ENCODE assay signal across 8 mouse cellular contexts in genomic region chr19:57926164-57926860, GRCm38 (mm10).
DNase-seq lines count a peak whose midpoint lies in the region; ATAC-seq and TF ChIP-seq lines count a peak whose summit lies in the region.

No protein-coding gene starts in this region.

- no peak overlapping the region for H3K9ac ChIP-seq in lung, postnatal 0 days (replicated peaks; ENCODE audit: low read depth)
- H3K9ac ChIP-seq in forebrain, embryonic 14.5 days (ENCODE audit: low read length): no peak overlapping the region
- H3K9ac ChIP-seq in liver, embryonic 15.5 days: no peak overlapping the region
- no peak overlapping the region for H3K9ac ChIP-seq in stomach, embryonic 16.5 days (ENCODE audit: low read length)

- no peaks in the 10 kb centered on the region for H3K36me3 ChIP-seq in lung, postnatal 0 days (ENCODE audit: insufficient read depth, low read length)
- H3K36me3 ChIP-seq in forebrain, embryonic 14.5 days (ENCODE audit: control insufficient read depth, insufficient read depth, low read length): no peaks in the 10 kb centered on the region
- H3K36me3 ChIP-seq in liver, embryonic 15.5 days (replicated peaks): no peaks in the 10 kb centered on the region
- no peaks in the 10 kb centered on the region for H3K36me3 ChIP-seq in stomach, embryonic 16.5 days (ENCODE audit: control insufficient read depth, insufficient read depth, low read length)

- TF ChIP-seq EP300 in lung, postnatal 0 days (IDR thresholded peaks at IDR 0.05): no peak

- H3K9me3 ChIP-seq in lung, postnatal 0 days (ENCODE audit: low read length): no peaks in the 10 kb centered on the region
- no peaks in the 10 kb centered on the region for H3K9me3 ChIP-seq in forebrain, embryonic 14.5 days (replicated peaks; ENCODE audit: control insufficient read depth, low read length)
- H3K9me3 ChIP-seq in liver, embryonic 15.5 days (replicated peaks): no peaks in the 10 kb centered on the region
- H3K9me3 ChIP-seq in stomach, embryonic 16.5 days (replicated peaks; ENCODE audit: control insufficient read depth, low read length): no peaks in the 10 kb centered on the region

- no peak overlapping the region for H3K27ac ChIP-seq in lung, postnatal 0 days (ENCODE audit: low read length)
- no peak overlapping the region for H3K27ac ChIP-seq in forebrain, embryonic 14.5 days (ENCODE audit: low read depth, low read length)
- H3K27ac ChIP-seq in liver, embryonic 15.5 days (replicated peaks): no peak overlapping the region
- no peak overlapping the region for H3K27ac ChIP-seq in stomach, embryonic 16.5 days (ENCODE audit: low read length)

- no peaks in the 10 kb centered on the region for H3K4me1 ChIP-seq in lung, postnatal 0 days (ENCODE audit: insufficient read depth, low read depth, low read length)
- H3K4me1 ChIP-seq in forebrain, embryonic 14.5 days (ENCODE audit: control insufficient read depth, insufficient read depth, low read length): peaks cover 12% of the 10 kb centered on the region; the same call in 1 of the 2 replicates
- peaks cover 9% of the 10 kb centered on the region for H3K4me1 ChIP-seq in liver, embryonic 15.5 days (replicated peaks)
- peaks cover 5% of the 10 kb centered on the region; the same call in 1 of the 2 replicates for H3K4me1 ChIP-seq in stomach, embryonic 16.5 days (ENCODE audit: control insufficient read depth, insufficient read depth, low read length)

- 84% methylated on average over 5 of the region's 5 CpGs for WGBS in lung, postnatal 0 days
- 89% methylated on average over 5 of the region's 5 CpGs for WGBS in forebrain, embryonic 14.5 days
- WGBS in liver, embryonic 15.5 days (ENCODE audit: insufficient replicate concordance): 68% methylated on average over 5 of the region's 5 CpGs
- WGBS in stomach, embryonic 16.5 days: 86% methylated on average over 5 of the region's 5 CpGs

- H3K4me3 ChIP-seq in lung, postnatal 0 days (ENCODE audit: low read depth, low read length): no peak overlapping the region
- H3K4me3 ChIP-seq in forebrain, embryonic 14.5 days (ENCODE audit: low read depth, low read length): no peak overlapping the region
- no peak overlapping the region for H3K4me3 ChIP-seq in liver, embryonic 15.5 days (replicated peaks)
- H3K4me3 ChIP-seq in stomach, embryonic 16.5 days (replicated peaks; ENCODE audit: low read length): no peak overlapping the region

- no peaks in the 10 kb centered on the region for H3K27me3 ChIP-seq in lung, postnatal 0 days (replicated peaks; ENCODE audit: insufficient read depth, low read length)
- no peaks in the 10 kb centered on the region for H3K27me3 ChIP-seq in forebrain, embryonic 14.5 days (replicated peaks; ENCODE audit: control insufficient read depth, insufficient read depth, low read length)
- no peaks in the 10 kb centered on the region for H3K27me3 ChIP-seq in liver, embryonic 15.5 days
- H3K27me3 ChIP-seq in stomach, embryonic 16.5 days (ENCODE audit: control insufficient read depth, insufficient read depth, low read length): no peaks in the 10 kb centered on the region

- TF ChIP-seq CTCF in lung, postnatal 0 days (IDR thresholded peaks at IDR 0.05): no peak

- peak; percentile 91 for ATAC-seq in lung, postnatal 0 days
- peak; percentile 74 for ATAC-seq in forebrain, embryonic 14.5 days
- peak; percentile 89 for ATAC-seq in liver, embryonic 15.5 days (ENCODE audit: insufficient read depth)
- peak; percentile 95 for ATAC-seq in stomach, embryonic 16.5 days (ENCODE audit: insufficient read depth, low FRiP score)

- DNase-seq in lung, postnatal 0 days (ENCODE audit: low spot score): peak; percentile 68
- no peak for DNase-seq in lung, postnatal 36 days
- peak; percentile 45 for DNase-seq in forebrain, embryonic 14.5 days (ENCODE audit: low spot score)
- DNase-seq in gastrocnemius, adult 18-20 months (ENCODE audit: low spot score): no peak
- no peak for DNase-seq in adrenal gland, adult (ENCODE audit: inconsistent age in 2 of 2, low spot score in 1 of 2)
- DNase-seq in adrenal gland, postnatal 14 days: no peak

- H3K4me2 ChIP-seq in lung, postnatal 0 days (replicated peaks; ENCODE audit: low read depth, low read length): no peak overlapping the region
- H3K4me2 ChIP-seq in forebrain, embryonic 14.5 days (ENCODE audit: low read length): no peak overlapping the region
- H3K4me2 ChIP-seq in liver, embryonic 15.5 days: no peak overlapping the region
- no peak overlapping the region for H3K4me2 ChIP-seq in stomach, embryonic 16.5 days (ENCODE audit: low read depth, low read length)

Comparison
In these comparisons a context has a peak if more than half of its experiments do, and no peak if none do; other contexts are left out.
1. DNase-seq: peak in lung, postnatal 0 days (single experiment) and forebrain, embryonic 14.5 days (single experiment); none in lung, postnatal 36 days (single experiment), gastrocnemius, adult 18-20 months (single experiment), adrenal gland, adult (0 of 2) and adrenal gland, postnatal 14 days (single experiment).
2. Peak in every context shown above with its lines, with median percentiles within 50 percentile points of each other: ATAC-seq.